In the genomic region with DNA sequence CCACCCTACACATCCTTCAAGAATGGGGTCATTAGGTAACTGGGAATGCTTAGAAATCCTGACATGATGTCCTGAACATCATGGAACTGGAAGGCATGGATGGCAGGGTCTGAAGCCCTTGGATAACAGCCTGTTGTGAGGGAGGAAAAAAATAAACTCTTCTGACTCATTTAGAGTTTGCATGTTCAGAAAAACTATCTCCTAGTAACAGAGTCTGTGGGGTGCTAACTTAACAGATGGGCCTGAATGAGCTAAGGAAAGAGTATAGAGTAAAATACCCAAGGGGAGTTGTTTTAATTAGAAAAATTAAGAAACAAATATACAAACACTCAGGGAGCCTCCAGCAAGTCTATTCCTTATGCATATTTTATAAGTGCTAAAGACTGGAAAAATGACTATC, we compare ENCODE assay signal across 23 mouse cellular contexts.
DNase-seq lines count a peak whose midpoint lies in the region; ATAC-seq and TF ChIP-seq lines count a peak whose summit lies in the region.
"Had no signal": no experiment of that assay in that cellular context is flagged by ENCODE, and none has a peak within 500 bp of the region (broad histone marks: within the 10 kb centered on the region; RNA-seq: fewer than 3 reads in every experiment).

No protein-coding gene starts in this region.

- no peaks in the 10 kb centered on the region for H3K36me3 ChIP-seq in forebrain, postnatal 0 days (ENCODE audit: insufficient read depth)
- H3K36me3 ChIP-seq in forebrain, embryonic 13.5 days (ENCODE audit: poor library complexity, severe bottlenecking) = no peaks in the 10 kb centered on the region
- H3K36me3 ChIP-seq: forebrain, embryonic 10.5 days; heart, embryonic 12.5 days; heart, embryonic 15.5 days; hindbrain, embryonic 10.5 days had no signal

- H3K9ac ChIP-seq in forebrain, postnatal 0 days = no peak overlapping the region
- H3K9ac ChIP-seq in forebrain, embryonic 13.5 days = no peak overlapping the region
- H3K9ac ChIP-seq: heart, embryonic 12.5 days; heart, embryonic 15.5 days; hindbrain, embryonic 14.5 days had no signal

- H3K27ac ChIP-seq in forebrain, postnatal 0 days (ENCODE audit: low read depth, low read length) = 0 out of 2 replicates have a peak overlapping the region, but pooled peaks have one; percentile 15
- H3K27ac ChIP-seq in forebrain, embryonic 13.5 days = no peak overlapping the region
- H3K27ac ChIP-seq: forebrain, embryonic 10.5 days; heart, embryonic 15.5 days; hindbrain, embryonic 10.5 days; hindbrain, embryonic 14.5 days had no signal

- H3K9me3 ChIP-seq in forebrain, postnatal 0 days (ENCODE audit: low read length) = no peaks in the 10 kb centered on the region
- no peaks in the 10 kb centered on the region for H3K9me3 ChIP-seq in forebrain, embryonic 13.5 days (replicated peaks)
- H3K9me3 ChIP-seq: forebrain, embryonic 10.5 days; heart, embryonic 12.5 days; heart, embryonic 15.5 days; hindbrain, embryonic 10.5 days had no signal

- H3K4me1 ChIP-seq in forebrain, postnatal 0 days (ENCODE audit: insufficient read depth) = peaks cover 5% of the 10 kb centered on the region
- 0 out of 2 replicates have a peak, but pooled peaks cover 5% of the 10 kb centered on the region for H3K4me1 ChIP-seq in forebrain, embryonic 13.5 days

- no peaks in the 10 kb centered on the region for H3K27me3 ChIP-seq in forebrain, postnatal 0 days (ENCODE audit: insufficient read depth, low read length)
- no peaks in the 10 kb centered on the region for H3K27me3 ChIP-seq in forebrain, embryonic 13.5 days
- H3K27me3 ChIP-seq: heart, embryonic 12.5 days; heart, embryonic 15.5 days had no signal

- no peak overlapping the region for H3K4me3 ChIP-seq in forebrain, postnatal 0 days (ENCODE audit: low read depth, low read length)
- H3K4me3 ChIP-seq in forebrain, embryonic 13.5 days = no peak overlapping the region
- H3K4me3 ChIP-seq: forebrain, embryonic 10.5 days; heart, embryonic 12.5 days; heart, embryonic 15.5 days; hindbrain, embryonic 10.5 days had no signal

- TF ChIP-seq CTCF in forebrain, postnatal 0 days (IDR thresholded peaks at IDR 0.05; ENCODE audit: low read depth) = no peak

- no peak overlapping the region for H3K4me2 ChIP-seq in forebrain, postnatal 0 days (ENCODE audit: low read depth)
- no peak overlapping the region for H3K4me2 ChIP-seq in forebrain, embryonic 13.5 days
- H3K4me2 ChIP-seq: heart, embryonic 12.5 days; heart, embryonic 15.5 days; hindbrain, embryonic 14.5 days had no signal

- ATAC-seq in forebrain, postnatal 0 days = peak; percentile 66
- no peak for ATAC-seq in forebrain, embryonic 13.5 days
- ATAC-seq: CD4-positive, CD25-positive, alpha-beta regulatory T cell, adult 4 months; intestine, postnatal 0 days had no signal

- DNase-seq in forebrain, postnatal 0 days = peak; percentile 32
- peak; percentile 16 for DNase-seq in layer of hippocampus, adult 11-12 months (ENCODE audit: low spot score)
- no peak for DNase-seq in layer of hippocampus, postnatal 25 days (ENCODE audit: extremely low spot score in 1 of 2, low spot score in 1 of 2)
- DNase-seq in brain, adult 2 months (ENCODE audit: low read depth, low spot score) = peak; percentile 41
- peak; percentile 23 for DNase-seq in telencephalon, adult 2 months (ENCODE audit: low read depth, low spot score)
- DNase-seq: adrenal gland, adult 2 months; adrenal gland, postnatal 14 days; cerebellum, adult 11-12 months; cerebellum, adult 8-10 months; cerebellum, postnatal 10 days; cerebellum, postnatal 36 days; gastrocnemius, postnatal 25 days; heart, adult 18-20 months; heart, postnatal 10 days; heart, postnatal 36 days had no signal

Comparison
In these comparisons a context has a peak if more than half of its experiments do, and no peak if none do; other contexts are left out.
1. DNase-seq: peak in forebrain, postnatal 0 days (single experiment), layer of hippocampus, adult 11-12 months (single experiment), brain, adult 2 months (single experiment) and telencephalon, adult 2 months (single experiment); none in layer of hippocampus, postnatal 25 days (0 of 2).